Mouse (Mus musculus) colon, adult 2 months (tissue): ENCODE data around the gene Pawr. TPM values are rescaled to one million over a fixed set of nuclear protein-coding genes. Genes with fewer than 3 reads are reported as not detected.

ENCODE experiments used
- polyA plus RNA-seq: library from polyadenylated mRNA; depleted of rRNA; stranded (reverse); fragments of >200 nt; gene quantifications from 2 replicates; pipeline ENCODE4 v1.2.3, GENCODE M21; 2012; rRNA removed

Pawr gene
- polyA plus RNA-seq: 70.2 and 71.6 TPM in 2 replicates

DNA sequence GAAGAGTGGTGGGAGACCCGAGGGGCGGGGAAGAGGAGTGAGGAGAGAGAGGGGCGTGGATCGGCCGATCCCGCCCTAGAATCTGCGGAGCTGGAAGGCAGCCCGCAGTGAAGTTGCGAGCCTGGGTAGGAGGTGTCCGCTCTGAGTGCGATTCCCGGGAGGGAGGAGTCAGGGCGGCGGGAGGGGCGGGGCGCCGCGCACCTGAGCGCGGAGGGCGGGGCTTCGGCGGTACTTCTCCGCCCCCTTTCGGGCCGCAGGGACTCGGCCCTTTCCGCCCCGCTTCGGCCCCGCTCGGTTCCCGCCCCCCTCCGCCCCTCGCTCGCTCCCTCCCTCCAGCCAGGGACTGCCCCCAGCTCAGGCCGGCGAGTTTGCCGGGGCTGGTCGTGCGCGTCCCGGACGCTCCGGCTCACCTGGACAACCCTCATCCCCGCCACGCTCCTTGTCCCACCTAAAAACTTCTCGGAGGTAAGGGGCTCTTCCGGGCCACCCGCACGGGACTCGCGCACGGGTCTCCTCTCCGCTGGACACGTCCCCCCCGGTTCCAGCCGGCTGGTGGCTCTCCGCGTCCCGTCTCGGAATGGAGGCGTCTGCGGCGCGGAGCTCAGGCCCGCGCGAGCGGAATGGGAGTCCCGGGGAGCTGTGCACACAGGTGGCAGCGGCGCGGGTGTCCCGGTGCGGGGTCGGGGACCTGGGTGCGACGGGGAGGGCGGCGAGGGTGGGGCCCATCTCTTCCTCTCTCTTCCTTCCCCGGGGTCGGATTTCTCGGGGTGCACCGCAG, at the start of gene Pawr:
Pawr (plus strand) TSS at position 338 of the 778 bp plus-strand sequence.

Other genes with a start within 250 kb of the Pawr start
- gene Ppp1r12a, start 169.9 kb upstream of the Pawr start, polyA plus RNA-seq: 23.1 and 26.4 TPM in 2 replicates